Mouse (Mus musculus) bone marrow, adult 2 months (tissue): Measurements from ENCODE around the gene Tec.

Experiments used
- CTCF ChIP-seq: fragments of 200-500 bp; IDR thresholded peaks from 2 replicates; pipeline ENCODE4 v1.5.1; 2011; ENCODE audit warnings: low read length, control low read depth; ENCODE audit not compliant: control insufficient read depth, insufficient read depth
- POLR2A ChIP-seq: fragments of 200-500 bp; IDR thresholded peaks from 2 replicates; pipeline ENCODE4 v1.6.1; 2011; ENCODE audit warnings: low read depth, mild to moderate bottlenecking, control low read depth, low read length, borderline replicate concordance; ENCODE audit not compliant: control insufficient read depth

- TF ChIP-seq CTCF (no peak), POLR2A (no peak)
These were observed 92.2 kb downstream of the Tec start for GRCm38 (mm10) chr5:72776127-72776526.
